8 mouse cellular contexts compared by ENCODE assay signal in the genomic region with DNA sequence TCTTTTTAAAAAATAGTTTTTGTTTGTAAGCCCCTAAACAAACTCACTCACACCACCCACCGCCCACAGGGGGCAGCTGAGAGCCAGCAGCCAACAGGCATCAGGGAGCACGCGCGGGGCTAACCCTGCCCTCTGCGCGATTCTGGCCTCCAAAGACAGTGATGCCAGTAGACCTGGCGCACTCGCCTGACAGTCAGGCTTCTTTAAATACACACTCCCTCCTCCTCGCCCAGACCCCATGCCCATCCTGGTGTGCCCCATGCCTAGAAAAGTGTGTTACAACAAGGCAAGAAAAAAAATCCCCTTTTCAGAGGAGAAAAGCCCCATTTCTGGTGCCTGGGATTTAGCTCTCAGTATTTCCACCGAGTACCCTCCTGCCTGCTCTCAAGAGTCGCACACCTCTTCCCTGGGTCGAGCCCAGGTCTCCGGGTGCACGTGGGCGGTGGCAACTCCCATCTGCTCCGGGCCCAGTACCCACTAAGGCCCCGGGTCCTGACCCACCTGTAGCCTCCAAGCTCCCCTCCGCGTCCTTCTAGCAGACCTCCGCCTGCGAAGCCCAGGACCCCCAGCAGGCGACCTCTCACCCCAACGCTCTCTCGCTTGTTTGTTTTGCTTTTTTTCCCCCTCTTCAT. TPM values are rescaled to one million over a fixed set of nuclear protein-coding genes. Genes with fewer than 3 reads are reported as not detected.
DNase-seq lines count a peak whose midpoint lies in the region; ATAC-seq and TF ChIP-seq lines count a peak whose summit lies in the region.

No protein-coding gene starts in this region.

- DNase-seq in G1E (ENCODE audit: low spot score) (no peak), adipocyte (ENCODE audit: low spot score) (no peak)
- DNase-seq in heart, postnatal 4 days, result peak; percentile 86
- peak; percentile 60 for DNase-seq in layer of hippocampus, adult 9-11 months
- peak; percentile 69 for DNase-seq in right cerebral cortex, postnatal 4 days

- peaks cover 80% of the 10 kb centered on the region for H3K9me3 ChIP-seq in G1E (replicated peaks)
- no peaks in the 10 kb centered on the region for H3K9me3 ChIP-seq in forebrain, embryonic 15.5 days
- H3K9me3 ChIP-seq in megakaryocyte, embryonic 14.5 days, result no peaks in the 10 kb centered on the region; the same call in 1 of the 2 replicates

- WGBS in bone marrow, adult 2 months, result under 1% methylated on average over 24 of the region's 24 CpGs
- 1% methylated on average over 24 of the region's 24 CpGs for WGBS in forebrain, embryonic 15.5 days

- H3K27ac ChIP-seq in bone marrow, adult 2 months (ENCODE audit: control insufficient read depth, insufficient read depth, low read depth, low read length, poor library complexity), result peak overlapping the region; percentile 80
- H3K27ac ChIP-seq in forebrain, embryonic 15.5 days (replicated peaks), result 0 out of 2 replicates have a peak overlapping the region, but pooled peaks have one; percentile 16

- peak; percentile 60; the same call in 1 of the 2 replicates for TF ChIP-seq POLR2A in bone marrow, adult 2 months (IDR thresholded peaks at IDR 0.05; ENCODE audit: borderline replicate concordance, control insufficient read depth, low read depth, low read length)

- H3K4me1 ChIP-seq in G1E (ENCODE audit: insufficient read depth, low read depth, low read length), result no peaks in the 10 kb centered on the region
- peaks cover 6% of the 10 kb centered on the region; the same call in 1 of the 2 replicates for H3K4me1 ChIP-seq in bone marrow, adult 2 months (ENCODE audit: control insufficient read depth, insufficient read depth, low read length)
- peaks cover 37% of the 10 kb centered on the region for H3K4me1 ChIP-seq in forebrain, embryonic 15.5 days
- H3K4me1 ChIP-seq in megakaryocyte, embryonic 14.5 days, result peaks cover 26% of the 10 kb centered on the region

- H3K36me3 ChIP-seq in G1E (replicated peaks), result no peaks in the 10 kb centered on the region
- H3K36me3 ChIP-seq in forebrain, embryonic 15.5 days, result no peaks in the 10 kb centered on the region
- no peaks in the 10 kb centered on the region for H3K36me3 ChIP-seq in megakaryocyte, embryonic 14.5 days (replicated peaks; ENCODE audit: low read length)

- peak overlapping the region; percentile 58 for H3K9ac ChIP-seq in forebrain, embryonic 15.5 days (replicated peaks)

- H3K4me3 ChIP-seq in G1E (ENCODE audit: low read depth, low read length), result peak overlapping the region; percentile 4; the same call in 1 of the 2 replicates
- peak overlapping the region; percentile 61 for H3K4me3 ChIP-seq in bone marrow, adult 2 months (replicated peaks; ENCODE audit: control insufficient read depth, low read depth, low read length)
- H3K4me3 ChIP-seq in forebrain, embryonic 15.5 days, result peak overlapping the region; percentile 61
- H3K4me3 ChIP-seq in megakaryocyte, embryonic 14.5 days (replicated peaks), result peak overlapping the region; percentile 91

- ATAC-seq in G1E (ENCODE audit: extremely low read depth, insufficient number of reproducible peaks, low FRiP score, poor library complexity, severe bottlenecking), result no peak
- peak; percentile 44 for ATAC-seq in forebrain, embryonic 15.5 days (replicated peaks)

- no peaks in the 10 kb centered on the region for H3K27me3 ChIP-seq in G1E (ENCODE audit: insufficient read depth, low read length)
- H3K27me3 ChIP-seq in forebrain, embryonic 15.5 days, result peaks cover 11% of the 10 kb centered on the region; the same call in 1 of the 2 replicates
- H3K27me3 ChIP-seq in megakaryocyte, embryonic 14.5 days (replicated peaks), result peaks cover 45% of the 10 kb centered on the region

- peak overlapping the region; percentile 100 for H3K4me2 ChIP-seq in forebrain, embryonic 15.5 days (replicated peaks)

- TF ChIP-seq CTCF in G1E (IDR thresholded peaks at IDR 0.05; ENCODE audit: low read depth, low read length), result no peak
- peak; percentile 71 for TF ChIP-seq CTCF in bone marrow, adult 2 months (IDR thresholded peaks at IDR 0.05; ENCODE audit: control insufficient read depth, insufficient read depth, low read length)

RNA-seq across cellular contexts. Expression of a gene that starts 1.0 kb away (rescaled TPM):
- total RNA-seq in G1E (2014; fragmentation: Nextera tagmentation) (not detected in 2 replicates), G1E (2017) (not detected in 2 replicates)
- polyA plus RNA-seq in G1E (2012), result not detected in 2 replicates
- polyA plus RNA-seq in bone marrow, adult 2 months (2011; ENCODE audit: insufficient read depth, insufficient read length, low replicate concordance, missing spikeins), result 10.1 and 18.0 TPM in 2 replicates
- 21.9 and 23.6 TPM in 2 replicates for polyA plus RNA-seq in forebrain, embryonic 15.5 days (2015; fragmentation: Nextera tagmentation; extraction: Ambion mirVana)
- 10 to 100 TPM; 70.3 to 80.9 TPM for total RNA-seq in heart, postnatal 4 days (2021)
- polyA plus RNA-seq in megakaryocyte, embryonic 14.5 days (2012; ENCODE audit: insufficient read depth, low replicate concordance), result 1.4 and 6.8 TPM in 2 replicates

Comparison
In these comparisons a context has a peak if more than half of its experiments do, and no peak if none do; other contexts are left out.
1. DNase-seq: peak in heart, postnatal 4 days (single experiment), layer of hippocampus, adult 9-11 months (single experiment) and right cerebral cortex, postnatal 4 days (single experiment); none in G1E (single experiment) and adipocyte (single experiment).
2. H3K4me3 ChIP-seq: peak in every context shown above with its lines; median percentile 91 in megakaryocyte, embryonic 14.5 days; 61 in bone marrow, adult 2 months; 61 in forebrain, embryonic 15.5 days; 4 in G1E.